Mouse (Mus musculus) E14TG2a.4 (cell line): ENCODE measurements around the gene Sel1l3.

Experiments used
- CTCF ChIP-seq: conservative IDR thresholded peaks from 2 replicates; pipeline ENCODE4 v1.5.1; 2014; ENCODE audit warnings: low read length
- NANOG ChIP-seq: IDR thresholded peaks from 2 replicates; pipeline ENCODE4 v1.6.1; 2014; ENCODE audit warnings: borderline replicate concordance, low read length, mixed read lengths
- POU5F1 ChIP-seq: IDR thresholded peaks from 2 replicates; pipeline ENCODE4 v1.6.1; 2014; ENCODE audit warnings: low read length, borderline replicate concordance

DNA sequence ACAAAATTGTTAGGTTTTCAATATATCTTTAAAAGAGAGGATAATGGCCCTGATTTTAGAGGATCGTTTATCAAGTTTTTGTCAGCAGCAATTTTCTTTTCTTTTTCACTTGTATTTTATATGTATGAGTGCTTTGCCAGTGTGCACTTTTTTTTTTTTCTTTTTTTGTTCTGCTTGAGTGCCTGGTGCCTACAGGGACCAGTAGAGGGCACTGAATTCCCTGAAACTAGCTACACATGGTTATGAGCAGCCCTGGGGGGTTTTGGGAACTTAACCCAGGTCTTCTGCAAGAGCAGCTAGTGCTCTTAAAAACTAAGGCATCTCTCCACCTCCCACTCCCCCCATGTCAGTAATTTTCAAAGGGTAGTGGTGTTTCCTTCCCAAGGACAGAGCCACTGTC, 105.1 kb downstream of the Sel1l3 start:
- no peak for TF ChIP-seq CTCF
- TF ChIP-seq NANOG, result no peak
- TF ChIP-seq POU5F1, result no peak
